Mouse (Mus musculus) limb, embryonic 10.5 days (tissue): ENCODE data around the gene Vkorc1. TPM values are rescaled to one million over a fixed set of nuclear protein-coding genes. Genes with fewer than 3 reads are reported as not detected.
"Not testable (repeated sequence)": the region's sequence is repeated elsewhere in the genome, so short reads cannot be mapped to it uniquely, and the experiment has no call there.

Experiments used
- DNase-seq: peaks from one replicate; pipeline ENCODE4 v3.0.0-alpha.2; 2017; ENCODE audit warnings: low spot score
- H3K27ac ChIP-seq: fragments of 300-500 bp; sonication (generic); 2 replicates; pipeline ENCODE4 v1.5.1; 2016; ENCODE audit warnings: mild to moderate bottlenecking
- H3K27me3 ChIP-seq: fragments of 300-500 bp; sonication (generic); 2 replicates; pipeline ENCODE4 v1.6.1; 2016; ENCODE audit warnings: low read depth, mild to moderate bottlenecking; ENCODE audit not compliant: poor library complexity, severe bottlenecking
- H3K36me3 ChIP-seq: fragments of 300-500 bp; sonication (generic); 2 replicates; pipeline ENCODE4 v1.6.1; 2016; ENCODE audit warnings: mild to moderate bottlenecking, moderate library complexity
- H3K4me1 ChIP-seq: fragments of 300-500 bp; sonication (generic); 2 replicates; pipeline ENCODE4 v1.6.1; 2016
- H3K4me3 ChIP-seq: fragments of 300-500 bp; sonication (generic); 2 replicates; pipeline ENCODE4 v1.5.1; 2016; ENCODE audit warnings: mild to moderate bottlenecking, moderate library complexity
- H3K9me3 ChIP-seq: fragments of 300-500 bp; sonication (generic); replicated peaks from 2 replicates; pipeline ENCODE4 v1.6.1; 2016; ENCODE audit warnings: mild to moderate bottlenecking
- WGBS: fragments of 180-500 bp; shearing (Covaris S2); methylation state at CpG from one replicate; pipeline ENCODE4 v1.1.7; 2016; 5-methylcytosine and 5-hydroxymethylcytosine counted together
- polyA plus RNA-seq: library from polyadenylated mRNA; unstranded; fragments of >200 nt; fragmentation: Nextera tagmentation; extraction: Ambion mirVana; gene quantifications from 2 replicates; pipeline ENCODE4 v1.2.1, GENCODE M21; 2016

The Vkorc1 gene
- polyA plus RNA-seq, 1 experiment from 2014 or later: 51.8 TPM

GRCm38 (mm10) chr7:127907939-127908338 lies 12.5 kb upstream of the Vkorc1 start:
- DNase-seq: no peak
- H3K27ac ChIP-seq: no peak overlapping the region
- H3K27me3 ChIP-seq: no peaks in the 10 kb centered on the region
- no peak overlapping the region for H3K4me3 ChIP-seq
- 96% methylated on average over 12 of the region's 12 CpGs for WGBS
- H3K9me3 ChIP-seq: no peaks in the 10 kb centered on the region
- peaks cover 24% of the 10 kb centered on the region for H3K4me1 ChIP-seq
- H3K36me3 ChIP-seq: peaks cover 53% of the 10 kb centered on the region

GRCm38 (mm10) chr7:127903971-127904796 lies 8.8 kb upstream of the Vkorc1 start, which contains the start of gene Bckdk:
Gene Bckdk (plus strand): TSS chr7:127904082.
- peak; percentile 88 for DNase-seq
- peak within 1 kb of the TSS; percentile 88 for H3K4me3 ChIP-seq
- no peaks in the 10 kb centered on the region for H3K27me3 ChIP-seq
- peaks cover 17% of the 10 kb centered on the region for H3K4me1 ChIP-seq
- no peaks in the 10 kb centered on the region for H3K9me3 ChIP-seq
- 8% methylated on average over 38 of the region's 38 CpGs for WGBS
- H3K27ac ChIP-seq: peak within 1 kb of the TSS; percentile 95
- H3K36me3 ChIP-seq: peaks cover 42% of the 10 kb centered on the region

- Histone ChIP-seq H3K4me1 (peaks cover 17% of the 10 kb centered on the region), H3K4me3 (no peak overlapping the region), H3K27me3 (no peaks in the 10 kb centered on the region), H3K27ac (no peak overlapping the region), H3K36me3 (peaks cover 18% of the 10 kb centered on the region), H3K9me3 (no peaks in the 10 kb centered on the region)
- DNase-seq: no peak
- 78% methylated on average over 2 of the region's 2 CpGs for WGBS
Observed at GRCm38 (mm10) chr7:127901772-127902171, 6.4 kb upstream of the Vkorc1 start.

GRCm38 (mm10) chr7:127899997-127900396 lies 4.6 kb upstream of the Vkorc1 start:
- Histone ChIP-seq H3K36me3 (0 out of 2 replicates have a peak, but pooled peaks cover under 1% of the 10 kb centered on the region), H3K4me3 (no peak overlapping the region), H3K4me1 (peaks cover 15% of the 10 kb centered on the region), H3K9me3 (no peaks in the 10 kb centered on the region), H3K27ac (no peak overlapping the region), H3K27me3 (no peaks in the 10 kb centered on the region)
- no peak for DNase-seq
- WGBS: 54% methylated on average over 7 of the region's 7 CpGs

- 37% methylated on average over 10 of the region's 10 CpGs for WGBS
- Histone ChIP-seq H3K4me1 (peaks cover 13% of the 10 kb centered on the region), H3K9me3 (no peaks in the 10 kb centered on the region), H3K27me3 (no peaks in the 10 kb centered on the region), H3K4me3 (no peak overlapping the region), H3K27ac (no peak overlapping the region), H3K36me3 (peaks cover 6% of the 10 kb centered on the region)
- DNase-seq: no peak
Observed at GRCm38 (mm10) chr7:127898179-127898956, 3.0 kb upstream of the Vkorc1 start.

- Histone ChIP-seq H3K27me3 (no peaks in the 10 kb centered on the region), H3K4me3 (no peak overlapping the region), H3K4me1 (peaks cover 13% of the 10 kb centered on the region), H3K27ac (no peak overlapping the region), H3K36me3 (peaks cover 15% of the 10 kb centered on the region), H3K9me3 (no peaks in the 10 kb centered on the region)
- WGBS: 89% methylated on average over 7 of the region's 7 CpGs
- DNase-seq: no peak
Observed at GRCm38 (mm10) chr7:127897542-127897941, 2.1 kb upstream of the Vkorc1 start.

GRCm38 (mm10) chr7:127896384-127896783 lies 967 bp upstream of the Vkorc1 start:
- WGBS: 58% methylated on average over 13 of the region's 13 CpGs
- peaks cover 25% of the 10 kb centered on the region for H3K36me3 ChIP-seq
- no peak overlapping the region for H3K27ac ChIP-seq
- no peaks in the 10 kb centered on the region for H3K9me3 ChIP-seq
- no peaks in the 10 kb centered on the region for H3K27me3 ChIP-seq
- no peak overlapping the region for H3K4me3 ChIP-seq
- peaks cover 13% of the 10 kb centered on the region for H3K4me1 ChIP-seq
- DNase-seq: peak; percentile 60

- not testable (repeated sequence) for DNase-seq, H3K27me3 ChIP-seq, H3K9me3 ChIP-seq
- Histone ChIP-seq H3K4me3 (peak overlapping the region; percentile 67), H3K4me1 (peaks cover 13% of the 10 kb centered on the region), H3K36me3 (peaks cover 30% of the 10 kb centered on the region), H3K27ac (peak overlapping the region; percentile 82; the same call in 1 of the 2 replicates)
- 74% methylated on average over 7 of the region's 7 CpGs for WGBS
Observed at GRCm38 (mm10) chr7:127895891-127896290, 474 bp upstream of the Vkorc1 start.

- peaks cover 13% of the 10 kb centered on the region for H3K4me1 ChIP-seq
- H3K9me3 ChIP-seq: no peaks in the 10 kb centered on the region
- WGBS: 76% methylated on average over 5 of the region's 5 CpGs
- no peak overlapping the region for H3K27ac ChIP-seq
- H3K4me3 ChIP-seq: peak overlapping the region; percentile 67
- H3K27me3 ChIP-seq: no peaks in the 10 kb centered on the region
- no peak for DNase-seq
- peaks cover 43% of the 10 kb centered on the region for H3K36me3 ChIP-seq
Observed at GRCm38 (mm10) chr7:127894480-127894879, 937 bp downstream of the Vkorc1 start.

- Histone ChIP-seq H3K4me1 (peaks cover 13% of the 10 kb centered on the region), H3K4me3 (no peak within 1 kb of the TSS), H3K9me3 (no peaks in the 10 kb centered on the region), H3K27me3 (no peaks in the 10 kb centered on the region), H3K36me3 (peaks cover 80% of the 10 kb centered on the region), H3K27ac (no peak within 1 kb of the TSS)
- WGBS: 25% methylated on average over 4 of the region's 4 CpGs
- no peak for DNase-seq
Observed at GRCm38 (mm10) chr7:127890798-127891197, 4.6 kb downstream of the Vkorc1 start, which contains the start of gene Prss53. Gene Prss53 (minus strand): TSS chr7:127890970.

- Histone ChIP-seq H3K9me3 (no peaks in the 10 kb centered on the region), H3K36me3 (peaks cover 98% of the 10 kb centered on the region), H3K4me1 (peaks cover 2% of the 10 kb centered on the region; the same call in 1 of the 2 replicates), H3K27me3 (no peaks in the 10 kb centered on the region), H3K27ac (no peak overlapping the region), H3K4me3 (no peak overlapping the region)
- DNase-seq: no peak
- WGBS: 80% methylated on average over 3 of the region's 3 CpGs
Observed at GRCm38 (mm10) chr7:127888821-127889220, 6.6 kb downstream of the Vkorc1 start.

GRCm38 (mm10) chr7:127887781-127888180 lies 7.6 kb downstream of the Vkorc1 start:
- 84% methylated on average over 3 of the region's 3 CpGs for WGBS
- no peak overlapping the region for H3K4me3 ChIP-seq
- H3K27ac ChIP-seq: no peak overlapping the region
- H3K9me3 ChIP-seq: no peaks in the 10 kb centered on the region
- peaks cover 98% of the 10 kb centered on the region for H3K36me3 ChIP-seq
- DNase-seq: no peak
- H3K4me1 ChIP-seq: peaks cover 9% of the 10 kb centered on the region; the same call in 1 of the 2 replicates
- H3K27me3 ChIP-seq: no peaks in the 10 kb centered on the region

- Histone ChIP-seq H3K4me3 (no peak overlapping the region), H3K4me1 (peaks cover 9% of the 10 kb centered on the region; the same call in 1 of the 2 replicates), H3K27ac (no peak overlapping the region), H3K36me3 (peaks cover 98% of the 10 kb centered on the region), H3K9me3 (no peaks in the 10 kb centered on the region), H3K27me3 (no peaks in the 10 kb centered on the region)
- no peak for DNase-seq
- 80% methylated on average over 8 of the region's 8 CpGs for WGBS
Observed at GRCm38 (mm10) chr7:127887191-127887590, 8.2 kb downstream of the Vkorc1 start.
